Mouse (Mus musculus): Measurements from ENCODE around the gene Epp13. TPM values are rescaled to one million over a fixed set of nuclear protein-coding genes. Genes with fewer than 3 reads are reported as not detected.
"Not testable (repeated sequence)": the region's sequence is repeated elsewhere in the genome, so short reads cannot be mapped to it uniquely, and the experiment has no call there.

Epp13 gene
- polyA plus RNA-seq (2015; fragmentation: Nextera tagmentation; extraction: Ambion mirVana): not detected in 2 replicates

GRCm38 (mm10) chr7:6252410-6252809, at the start of gene Epp13:
Gene Epp13, plus strand, starts transcription at chr7:6252710.
- H3K36me3 ChIP-seq: no peaks in the 10 kb centered on the region
- H3K4me1 ChIP-seq (replicated peaks): no peaks in the 10 kb centered on the region
- H3K9me3 ChIP-seq: no peaks in the 10 kb centered on the region
- H3K27ac ChIP-seq: no peak within 1 kb of the TSS
- H3K9ac ChIP-seq: no peak within 1 kb of the TSS
- H3K27me3 ChIP-seq (replicated peaks): no peaks in the 10 kb centered on the region
- H3K4me3 ChIP-seq (replicated peaks): no peak within 1 kb of the TSS
- 80% methylated on average over 6 of the region's 6 CpGs for WGBS
- no peak within 1 kb of the TSS for H3K4me2 ChIP-seq (replicated peaks)
- ATAC-seq: no peak

GRCm38 (mm10) chr7:6204200-6204599, 48.3 kb upstream of the Epp13 start:
- Histone ChIP-seq H3K9me3 (no peaks in the 10 kb centered on the region), H3K4me2 (replicated peaks) (no peak overlapping the region), H3K9ac (no peak overlapping the region), H3K27me3 (replicated peaks) (no peaks in the 10 kb centered on the region), H3K4me1 (replicated peaks) (no peaks in the 10 kb centered on the region), H3K27ac (no peak overlapping the region), H3K36me3 (no peaks in the 10 kb centered on the region), H3K4me3 (replicated peaks) (no peak overlapping the region)
- ATAC-seq: no peak
- WGBS: 71% methylated on average over 3 of the region's 3 CpGs

GRCm38 (mm10) chr7:6213144-6213543, 39.4 kb upstream of the Epp13 start:
- H3K9ac ChIP-seq: no peak overlapping the region
- H3K4me2 ChIP-seq (replicated peaks): no peak overlapping the region
- ATAC-seq: no peak
- no peak overlapping the region for H3K4me3 ChIP-seq (replicated peaks)
- no peaks in the 10 kb centered on the region for H3K27me3 ChIP-seq (replicated peaks)
- no peaks in the 10 kb centered on the region for H3K9me3 ChIP-seq
- no peaks in the 10 kb centered on the region for H3K36me3 ChIP-seq
- no peak overlapping the region for H3K27ac ChIP-seq
- no peaks in the 10 kb centered on the region for H3K4me1 ChIP-seq (replicated peaks)
- WGBS: 44% methylated on average over 5 of the region's 5 CpGs

GRCm38 (mm10) chr7:6214691-6215090, 37.8 kb upstream of the Epp13 start:
- H3K4me2 ChIP-seq (replicated peaks); H3K36me3 ChIP-seq; ATAC-seq; H3K9me3 ChIP-seq; H3K4me3 ChIP-seq (replicated peaks); H3K4me1 ChIP-seq (replicated peaks); H3K27me3 ChIP-seq (replicated peaks); H3K27ac ChIP-seq; H3K9ac ChIP-seq: not testable (repeated sequence)
- WGBS: 87% methylated on average over 4 of the region's 4 CpGs

GRCm38 (mm10) chr7:6220147-6220546, 32.4 kb upstream of the Epp13 start:
- WGBS: 46% methylated on average over 3 of the region's 3 CpGs
- no peak for ATAC-seq
- Histone ChIP-seq H3K9me3 (no peaks in the 10 kb centered on the region), H3K27ac (no peak overlapping the region), H3K27me3 (replicated peaks) (no peaks in the 10 kb centered on the region), H3K4me3 (replicated peaks) (no peak overlapping the region), H3K4me1 (replicated peaks) (no peaks in the 10 kb centered on the region), H3K9ac (no peak overlapping the region), H3K36me3 (no peaks in the 10 kb centered on the region), H3K4me2 (replicated peaks) (no peak overlapping the region)

- Histone ChIP-seq H3K4me2 (replicated peaks) (no peak within 1 kb of the TSS), H3K4me3 (replicated peaks) (no peak within 1 kb of the TSS), H3K36me3 (no peaks in the 10 kb centered on the region), H3K27ac (no peak within 1 kb of the TSS), H3K27me3 (replicated peaks) (no peaks in the 10 kb centered on the region), H3K4me1 (replicated peaks) (no peaks in the 10 kb centered on the region), H3K9me3 (no peaks in the 10 kb centered on the region), H3K9ac (no peak within 1 kb of the TSS)
- 93% methylated on average over 12 of the region's 12 CpGs for WGBS
- no peak for ATAC-seq
These were observed 30.5 kb upstream of the Epp13 start, which contains the start of gene Zscan5b for GRCm38 (mm10) chr7:6221978-6222377. Gene Zscan5b, plus strand, starts transcription at chr7:6222278.

- not testable (repeated sequence) for H3K4me1 ChIP-seq (replicated peaks); H3K27ac ChIP-seq; H3K9ac ChIP-seq; H3K4me3 ChIP-seq (replicated peaks); H3K9me3 ChIP-seq; H3K36me3 ChIP-seq; ATAC-seq; H3K27me3 ChIP-seq (replicated peaks); H3K4me2 ChIP-seq (replicated peaks)
- WGBS: 55% methylated on average over 8 of the region's 8 CpGs
These were observed 24.0 kb upstream of the Epp13 start for GRCm38 (mm10) chr7:6228491-6228890.

- H3K27ac ChIP-seq: no peak overlapping the region
- H3K4me1 ChIP-seq (replicated peaks): no peaks in the 10 kb centered on the region
- no peak for ATAC-seq
- WGBS: 46% methylated on average over 11 of the region's 11 CpGs
- no peaks in the 10 kb centered on the region for H3K9me3 ChIP-seq
- H3K4me2 ChIP-seq (replicated peaks): no peak overlapping the region
- no peak overlapping the region for H3K9ac ChIP-seq
- no peaks in the 10 kb centered on the region for H3K36me3 ChIP-seq
- H3K4me3 ChIP-seq (replicated peaks): no peak overlapping the region
- H3K27me3 ChIP-seq (replicated peaks): no peaks in the 10 kb centered on the region
These were observed 12.7 kb upstream of the Epp13 start for GRCm38 (mm10) chr7:6239787-6240186.

- H3K4me3 ChIP-seq (replicated peaks); H3K4me2 ChIP-seq (replicated peaks); H3K36me3 ChIP-seq; H3K9ac ChIP-seq; H3K27ac ChIP-seq; H3K27me3 ChIP-seq (replicated peaks); H3K9me3 ChIP-seq; H3K4me1 ChIP-seq (replicated peaks): not testable (repeated sequence)
- peak; percentile 55; the same call in 1 of the 2 replicates for ATAC-seq
- 22% methylated on average over 1 of the region's 1 CpGs for WGBS
These were observed 11.6 kb upstream of the Epp13 start for GRCm38 (mm10) chr7:6240841-6241425.

- Histone ChIP-seq H3K27ac (no peak overlapping the region), H3K4me2 (replicated peaks) (no peak overlapping the region), H3K27me3 (replicated peaks) (no peaks in the 10 kb centered on the region), H3K9me3 (no peaks in the 10 kb centered on the region), H3K4me1 (replicated peaks) (no peaks in the 10 kb centered on the region), H3K36me3 (no peaks in the 10 kb centered on the region), H3K4me3 (replicated peaks) (no peak overlapping the region), H3K9ac (no peak overlapping the region)
- ATAC-seq: no peak
- WGBS: 35% methylated on average over 11 of the region's 11 CpGs
These were observed 7.9 kb upstream of the Epp13 start for GRCm38 (mm10) chr7:6244361-6245292.

- no peaks in the 10 kb centered on the region for H3K9me3 ChIP-seq
- no peak overlapping the region for H3K9ac ChIP-seq
- H3K36me3 ChIP-seq: no peaks in the 10 kb centered on the region
- H3K27ac ChIP-seq: no peak overlapping the region
- H3K4me3 ChIP-seq (replicated peaks): no peak overlapping the region
- H3K4me2 ChIP-seq (replicated peaks): no peak overlapping the region
- 93% methylated on average over 5 of the region's 5 CpGs for WGBS
- no peaks in the 10 kb centered on the region for H3K4me1 ChIP-seq (replicated peaks)
- H3K27me3 ChIP-seq (replicated peaks): no peaks in the 10 kb centered on the region
- no peak for ATAC-seq
These were observed 1.9 kb downstream of the Epp13 start for GRCm38 (mm10) chr7:6254451-6254850.

GRCm38 (mm10) chr7:6257386-6257785, 4.9 kb downstream of the Epp13 start:
- no peak for ATAC-seq
- Histone ChIP-seq H3K4me2 (replicated peaks) (no peak overlapping the region), H3K27me3 (replicated peaks) (no peaks in the 10 kb centered on the region), H3K4me3 (replicated peaks) (no peak overlapping the region), H3K36me3 (no peaks in the 10 kb centered on the region), H3K27ac (no peak overlapping the region), H3K4me1 (replicated peaks) (no peaks in the 10 kb centered on the region), H3K9ac (no peak overlapping the region), H3K9me3 (no peaks in the 10 kb centered on the region)
- 81% methylated on average over 4 of the region's 4 CpGs for WGBS

Measured in intestine, embryonic 15.5 days (tissue).